Mouse (Mus musculus) embryonic facial prominence, embryonic 12.5 days (tissue): ENCODE measurements around the gene H2al1c. TPM values are rescaled to one million over a fixed set of nuclear protein-coding genes. Genes with fewer than 3 reads are reported as not detected.
"Not testable (repeated sequence)": the region's sequence is repeated elsewhere in the genome, so short reads cannot be mapped to it uniquely, and the experiment has no call there.

Experiments used
- ATAC-seq: fragments of 200-750 bp; cut with Nextera tagmentation; 2 replicates; pipeline ENCODE4 v1.8.0; 2017; ENCODE audit not compliant: insufficient number of reproducible peaks, insufficient read depth, low FRiP score, low TSS enrichment
- H3K27ac ChIP-seq: fragments of 300-500 bp; sonication (generic); 2 replicates; pipeline ENCODE4 v1.5.1; 2016; ENCODE audit warnings: mild to moderate bottlenecking
- H3K27me3 ChIP-seq: fragments of 300-500 bp; sonication (generic); 2 replicates; pipeline ENCODE4 v1.6.1; 2016; ENCODE audit warnings: mild to moderate bottlenecking, moderate library complexity
- H3K36me3 ChIP-seq: fragments of 300-500 bp; sonication (generic); 2 replicates; pipeline ENCODE4 v1.6.1; 2016; ENCODE audit warnings: mild to moderate bottlenecking
- H3K4me1 ChIP-seq: fragments of 300-500 bp; sonication (generic); 2 replicates; pipeline ENCODE4 v1.6.1; 2016
- H3K4me2 ChIP-seq: fragments of 300-500 bp; sonication (generic); replicated peaks from 2 replicates; pipeline ENCODE4 v1.6.1; 2016; ENCODE audit warnings: mild to moderate bottlenecking, moderate library complexity
- H3K4me3 ChIP-seq: fragments of 300-500 bp; sonication (generic); 2 replicates; pipeline ENCODE4 v1.5.1; 2016; ENCODE audit warnings: mild to moderate bottlenecking
- H3K9ac ChIP-seq: fragments of 300-500 bp; sonication (generic); 2 replicates; pipeline ENCODE4 v1.6.1; 2016; ENCODE audit warnings: mild to moderate bottlenecking, moderate library complexity
- H3K9me3 ChIP-seq: fragments of 300-500 bp; sonication (generic); 2 replicates; pipeline ENCODE4 v1.6.1; 2016; ENCODE audit warnings: mild to moderate bottlenecking, moderate library complexity
- WGBS: fragments of 180-500 bp; shearing (Covaris S2); methylation state at CpG from one replicate; pipeline ENCODE4 v1.1.7; 2016; 5-methylcytosine and 5-hydroxymethylcytosine counted together
- polyA plus RNA-seq: library from polyadenylated mRNA; unstranded; fragments of >200 nt; fragmentation: Nextera tagmentation; extraction: Ambion mirVana; gene quantifications from 2 replicates; pipeline ENCODE4 v1.2.1, GENCODE M21; 2016

The H2al1c gene
- not detected in 2 replicates for polyA plus RNA-seq

GRCm38 (mm10) chrX:11305355-11305754 lies at the start of gene H2al1c:
H2al1c (plus strand) TSS chrX:11305655.
- not testable (repeated sequence) for H3K27ac ChIP-seq, H3K4me1 ChIP-seq, H3K27me3 ChIP-seq, H3K4me2 ChIP-seq, H3K36me3 ChIP-seq, ATAC-seq, H3K9me3 ChIP-seq, H3K4me3 ChIP-seq, H3K9ac ChIP-seq
- 100% methylated on average over 2 of the region's 6 CpGs for WGBS

- Histone ChIP-seq H3K27ac (no peak overlapping the region), H3K9ac (no peak overlapping the region), H3K27me3 (peaks cover 7% of the 10 kb centered on the region), H3K4me2 (no peak overlapping the region), H3K9me3 (no peaks in the 10 kb centered on the region), H3K4me3 (no peak overlapping the region), H3K4me1 (no peaks in the 10 kb centered on the region), H3K36me3 (no peaks in the 10 kb centered on the region)
- WGBS = 53% methylated on average over 8 of the region's 8 CpGs
- ATAC-seq = no peak
These were observed 40.5 kb upstream of the H2al1c start for GRCm38 (mm10) chrX:11264918-11265317.

DNA sequence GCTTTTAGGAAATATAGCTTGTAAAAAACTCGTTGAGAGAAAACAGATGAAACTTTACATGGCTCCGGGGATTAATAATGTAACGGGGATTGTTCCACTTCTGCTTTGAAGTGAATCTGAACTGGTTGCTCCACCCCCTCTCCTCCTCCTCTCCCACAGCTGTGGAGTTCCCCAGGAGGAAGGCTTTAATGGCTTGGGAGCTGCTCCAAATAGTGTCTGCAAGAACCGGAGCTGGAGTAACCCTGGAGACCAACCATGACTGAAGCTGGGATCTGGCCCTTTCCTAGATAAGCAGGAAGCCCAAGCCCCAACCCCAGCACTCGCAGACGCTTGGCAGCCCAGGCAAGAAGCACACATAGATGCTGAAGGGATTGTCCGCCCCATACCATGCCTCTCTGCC lies 37.7 kb upstream of the H2al1c start:
- no peaks in the 10 kb centered on the region for H3K9me3 ChIP-seq
- WGBS = 64% methylated on average over 7 of the region's 7 CpGs
- no peak overlapping the region for H3K4me2 ChIP-seq
- no peak overlapping the region for H3K9ac ChIP-seq
- no peak overlapping the region for H3K27ac ChIP-seq
- H3K4me3 ChIP-seq = no peak overlapping the region
- no peaks in the 10 kb centered on the region for H3K36me3 ChIP-seq
- no peaks in the 10 kb centered on the region for H3K4me1 ChIP-seq
- H3K27me3 ChIP-seq = peaks cover 10% of the 10 kb centered on the region; the same call in 1 of the 2 replicates
- no peak for ATAC-seq

DNA sequence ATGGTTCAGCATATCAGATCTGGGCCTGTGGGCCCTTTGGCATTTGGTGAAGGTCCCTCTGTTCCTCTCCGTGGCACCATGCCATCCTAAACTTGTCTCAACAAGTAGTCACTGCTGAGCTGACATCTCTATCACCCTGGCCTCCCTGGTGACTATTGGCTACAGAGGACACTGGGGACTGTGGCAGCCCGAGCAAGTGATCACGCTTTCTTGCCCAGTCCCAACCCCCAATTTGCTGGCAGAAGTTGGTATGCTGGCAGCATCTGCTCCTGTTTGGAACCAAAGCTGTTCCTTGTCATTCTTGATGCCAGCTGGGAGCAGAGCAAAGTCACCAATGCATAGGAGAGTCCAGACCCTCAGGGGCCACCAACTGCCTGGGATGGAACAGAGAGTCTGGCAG lies 36.4 kb upstream of the H2al1c start:
- no peak overlapping the region for H3K4me2 ChIP-seq

DNA sequence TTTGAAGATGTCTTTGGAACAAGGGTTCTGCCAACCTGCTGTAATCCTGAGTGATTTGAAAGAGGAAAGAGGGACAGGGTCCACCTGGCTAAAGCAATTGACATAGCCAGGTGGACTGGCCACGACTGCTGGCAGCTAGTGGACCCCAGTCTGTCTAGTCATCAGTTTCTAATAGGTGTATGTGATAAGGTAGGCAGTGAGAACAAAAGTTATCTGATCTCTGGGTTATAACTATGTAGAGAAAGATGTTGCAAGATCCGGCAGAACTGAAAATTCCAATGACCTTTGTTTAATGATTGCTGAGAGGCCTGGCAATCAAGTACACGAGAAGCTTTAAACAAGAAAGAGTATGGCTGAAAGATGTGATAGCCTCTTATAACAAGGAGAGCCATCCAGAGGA lies 32.3 kb upstream of the H2al1c start:
- 0 out of 2 replicates have a peak, but pooled peaks cover 3% of the 10 kb centered on the region for H3K27me3 ChIP-seq
- H3K36me3 ChIP-seq = no peaks in the 10 kb centered on the region
- no peak overlapping the region for H3K4me2 ChIP-seq

More for the DNA sequence above, 36.4 kb upstream of the H2al1c start:
- Histone ChIP-seq H3K9me3 (no peaks in the 10 kb centered on the region), H3K27ac (no peak overlapping the region), H3K36me3 (no peaks in the 10 kb centered on the region), H3K4me3 (no peak overlapping the region), H3K27me3 (peaks cover 10% of the 10 kb centered on the region; the same call in 1 of the 2 replicates), H3K9ac (no peak overlapping the region), H3K4me1 (no peaks in the 10 kb centered on the region)
- no peak for ATAC-seq
- WGBS = 92% methylated on average over 3 of the region's 3 CpGs

GRCm38 (mm10) chrX:11277083-11277482 lies 28.4 kb upstream of the H2al1c start:
- no peak for ATAC-seq
- WGBS = 82% methylated on average over 6 of the region's 6 CpGs
- Histone ChIP-seq H3K4me3 (no peak overlapping the region), H3K27me3 (0 out of 2 replicates have a peak, but pooled peaks cover 3% of the 10 kb centered on the region), H3K9ac (no peak overlapping the region), H3K9me3 (no peaks in the 10 kb centered on the region), H3K4me2 (no peak overlapping the region), H3K4me1 (no peaks in the 10 kb centered on the region), H3K27ac (no peak overlapping the region), H3K36me3 (no peaks in the 10 kb centered on the region)

More for the DNA sequence above, 32.3 kb upstream of the H2al1c start:
- H3K27ac ChIP-seq = no peak overlapping the region
- WGBS = 79% methylated on average over 3 of the region's 3 CpGs
- H3K9me3 ChIP-seq = no peaks in the 10 kb centered on the region
- no peak for ATAC-seq
- no peak overlapping the region for H3K4me3 ChIP-seq
- H3K9ac ChIP-seq = no peak overlapping the region
- H3K4me1 ChIP-seq = no peaks in the 10 kb centered on the region

GRCm38 (mm10) chrX:11280741-11281140 lies 24.7 kb upstream of the H2al1c start:
- no peaks in the 10 kb centered on the region for H3K36me3 ChIP-seq
- no peak overlapping the region for H3K4me3 ChIP-seq
- no peaks in the 10 kb centered on the region for H3K4me1 ChIP-seq
- no peaks in the 10 kb centered on the region for H3K27me3 ChIP-seq
- no peaks in the 10 kb centered on the region for H3K9me3 ChIP-seq
- no peak overlapping the region for H3K27ac ChIP-seq
- WGBS = 64% methylated on average over 2 of the region's 2 CpGs
- H3K9ac ChIP-seq = no peak overlapping the region
- H3K4me2 ChIP-seq = no peak overlapping the region
- ATAC-seq = no peak

GRCm38 (mm10) chrX:11288306-11288882 lies 17.1 kb upstream of the H2al1c start:
- no peak for ATAC-seq
- WGBS = 72% methylated on average over 14 of the region's 14 CpGs
- Histone ChIP-seq H3K27me3 (peaks cover 8% of the 10 kb centered on the region; the same call in 1 of the 2 replicates), H3K4me3 (no peak overlapping the region), H3K9me3 (no peaks in the 10 kb centered on the region), H3K4me2 (no peak overlapping the region), H3K27ac (no peak overlapping the region), H3K9ac (no peak overlapping the region), H3K4me1 (no peaks in the 10 kb centered on the region), H3K36me3 (no peaks in the 10 kb centered on the region)

- Histone ChIP-seq H3K9me3 (no peaks in the 10 kb centered on the region), H3K27ac (no peak overlapping the region), H3K9ac (no peak overlapping the region), H3K27me3 (peaks cover 8% of the 10 kb centered on the region; the same call in 1 of the 2 replicates), H3K4me2 (no peak overlapping the region), H3K4me1 (no peaks in the 10 kb centered on the region), H3K36me3 (no peaks in the 10 kb centered on the region), H3K4me3 (no peak overlapping the region)
- 55% methylated on average over 4 of the region's 4 CpGs for WGBS
- no peak for ATAC-seq
These were observed 16.2 kb upstream of the H2al1c start for GRCm38 (mm10) chrX:11289244-11289643.

GRCm38 (mm10) chrX:11298957-11299356 lies 6.5 kb upstream of the H2al1c start, which contains the start of gene H2al1a:
H2al1a (plus strand) TSS chrX:11299257.
- not testable (repeated sequence) for H3K36me3 ChIP-seq, ATAC-seq, H3K9ac ChIP-seq, H3K4me3 ChIP-seq, H3K4me2 ChIP-seq, H3K27ac ChIP-seq, H3K4me1 ChIP-seq, H3K27me3 ChIP-seq, H3K9me3 ChIP-seq
- no CpG with 5 or more reads among the region's 3 CpGs for WGBS

- not testable (repeated sequence) for H3K27ac ChIP-seq, H3K4me2 ChIP-seq, H3K9ac ChIP-seq, H3K4me1 ChIP-seq, H3K4me3 ChIP-seq, H3K36me3 ChIP-seq, H3K27me3 ChIP-seq, ATAC-seq, H3K9me3 ChIP-seq
- WGBS = 96% methylated on average over 1 of the region's 3 CpGs
These were observed 3.3 kb upstream of the H2al1c start, which contains the start of gene H2al1b for GRCm38 (mm10) chrX:11302132-11302531. H2al1b (plus strand) TSS chrX:11302432.

DNA sequence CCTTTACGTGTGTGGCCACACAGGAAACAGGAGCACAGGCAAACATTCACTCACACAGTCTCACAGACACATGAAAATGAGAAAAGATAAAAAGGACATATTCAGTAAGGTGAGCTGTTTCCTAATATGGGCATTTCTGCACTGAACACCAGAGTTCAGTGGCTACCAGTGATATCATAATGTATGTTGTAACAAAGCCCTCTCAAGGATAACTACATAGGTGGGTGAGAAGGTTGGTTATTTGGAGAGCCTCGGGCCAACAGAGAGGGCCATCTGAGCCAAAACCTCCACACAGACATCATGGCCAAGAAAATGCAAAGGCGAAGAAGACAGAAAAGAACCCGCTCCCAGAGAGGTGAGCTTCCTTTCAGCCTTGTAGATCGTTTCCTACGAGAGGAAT lies 3.1 kb downstream of the H2al1c start, which contains the start of gene H2al1d:
Gene H2al1d (plus strand): TSS at position 301 of the 400 bp plus-strand sequence.
- H3K4me1 ChIP-seq, H3K9me3 ChIP-seq, H3K4me3 ChIP-seq, H3K27me3 ChIP-seq, H3K9ac ChIP-seq, H3K4me2 ChIP-seq, ATAC-seq, H3K36me3 ChIP-seq, H3K27ac ChIP-seq: not testable (repeated sequence)
- WGBS = no CpG with 5 or more reads among the region's 6 CpGs
